Mouse (Mus musculus) testis, adult 2 months (tissue): ENCODE measurements around the gene Plac9a.

ENCODE experiments used
- CTCF ChIP-seq: fragments of 200-500 bp; IDR thresholded peaks from 2 replicates; pipeline ENCODE4 v1.5.1; 2012; ENCODE audit warnings: low read depth, mild to moderate bottlenecking, inconsistent platforms, low read length, moderate library complexity; ENCODE audit not compliant: control insufficient read depth, insufficient read depth, insufficient replicate concordance
- POLR2A ChIP-seq: fragments of 200-500 bp; IDR thresholded peaks from 2 replicates; pipeline ENCODE4 v1.6.1; 2012; ENCODE audit warnings: low read depth, mild to moderate bottlenecking, inconsistent platforms, low read length, moderate library complexity; ENCODE audit not compliant: control insufficient read depth

DNA sequence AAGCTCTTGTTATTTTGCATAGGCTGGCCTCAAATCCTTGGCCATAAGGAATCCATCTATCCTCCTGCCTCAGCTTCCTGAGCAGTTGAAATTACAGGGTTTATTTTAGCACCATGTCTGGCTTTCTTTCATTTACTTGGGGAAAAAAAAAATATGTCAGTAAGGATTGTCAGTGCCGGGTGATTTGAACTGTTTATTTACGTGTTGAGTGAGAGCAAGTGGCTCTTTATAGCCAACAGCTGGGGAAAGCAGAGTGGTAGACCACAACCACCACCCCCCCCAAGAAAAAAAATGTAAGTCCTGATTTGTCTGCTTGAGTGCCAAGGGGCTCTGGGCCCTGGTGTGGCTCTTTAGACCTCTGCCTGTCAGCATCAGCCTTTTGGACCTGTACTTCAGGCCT is 39.2 kb downstream of the Plac9a start:
- TF ChIP-seq POLR2A (no peak), CTCF (no peak)
